Mouse (Mus musculus): ENCODE data around the gene Opalin.
A peak's percentile ranks its signal among the peaks of the same experiment; 100 is the strongest.

Gene Opalin

GRCm38 (mm10) chr19:41073746-41074455 lies 3.0 kb downstream of the Opalin start:
- no peak for DNase-seq (ENCODE audit: low spot score)

- DNase-seq (ENCODE audit: low spot score), result peak; percentile 96
These were observed 5.4 kb downstream of the Opalin start for GRCm38 (mm10) chr19:41071500-41071899.

- DNase-seq (ENCODE audit: low spot score), result no peak
These were observed 22.2 kb downstream of the Opalin start for GRCm38 (mm10) chr19:41054702-41055101.

GRCm38 (mm10) chr19:41053530-41053929 lies 23.4 kb downstream of the Opalin start:
- peak; percentile 49 for DNase-seq (ENCODE audit: low spot score)

- DNase-seq (ENCODE audit: low spot score), result no peak
These were observed 24.7 kb downstream of the Opalin start for GRCm38 (mm10) chr19:41052247-41052646.

- no peak for DNase-seq (ENCODE audit: low spot score)
These were observed 25.2 kb downstream of the Opalin start for GRCm38 (mm10) chr19:41051714-41052113.

GRCm38 (mm10) chr19:41048187-41048559 lies 28.7 kb downstream of the Opalin start:
- DNase-seq (ENCODE audit: low spot score), result no peak

- DNase-seq (ENCODE audit: low spot score), result no peak
These were observed 29.3 kb downstream of the Opalin start for GRCm38 (mm10) chr19:41047437-41048186.

- peak; percentile 11 for DNase-seq (ENCODE audit: low spot score)
These were observed 31.7 kb downstream of the Opalin start for GRCm38 (mm10) chr19:41045091-41045770.

GRCm38 (mm10) chr19:41039110-41039509 lies 37.8 kb downstream of the Opalin start:
- no peak for DNase-seq (ENCODE audit: low spot score)

- no peak for DNase-seq (ENCODE audit: low spot score)
These were observed 40.9 kb downstream of the Opalin start for GRCm38 (mm10) chr19:41035809-41036551.

- DNase-seq (ENCODE audit: low spot score), result no peak
These were observed 45.0 kb downstream of the Opalin start for GRCm38 (mm10) chr19:41031869-41032268.

- DNase-seq (ENCODE audit: low spot score), result no peak
These were observed 45.9 kb downstream of the Opalin start for GRCm38 (mm10) chr19:41031009-41031408.

GRCm38 (mm10) chr19:41030161-41030560 lies 46.8 kb downstream of the Opalin start:
- no peak for DNase-seq (ENCODE audit: low spot score)

GRCm38 (mm10) chr19:41029219-41029618 lies 47.7 kb downstream of the Opalin start, which contains the start of gene Dntt:
Gene Dntt, plus strand, starts transcription at chr19:41029275.
- no peak for DNase-seq (ENCODE audit: low spot score)

GRCm38 (mm10) chr19:41027601-41028000 lies 49.3 kb downstream of the Opalin start:
- no peak for DNase-seq (ENCODE audit: low spot score)

- DNase-seq (ENCODE audit: low spot score), result no peak
These were observed 49.9 kb downstream of the Opalin start for GRCm38 (mm10) chr19:41027024-41027423.

GRCm38 (mm10) chr19:41026551-41026950 lies 50.4 kb downstream of the Opalin start:
- DNase-seq (ENCODE audit: low spot score), result no peak

GRCm38 (mm10) chr19:41022244-41022643 lies 54.7 kb downstream of the Opalin start:
- no peak for DNase-seq (ENCODE audit: low spot score)

GRCm38 (mm10) chr19:41020537-41020936 lies 56.4 kb downstream of the Opalin start:
- no peak for DNase-seq (ENCODE audit: low spot score)

GRCm38 (mm10) chr19:41019164-41019675 lies 57.7 kb downstream of the Opalin start:
- no peak for DNase-seq (ENCODE audit: low spot score)
